Mouse (Mus musculus): ENCODE results near the gene Adamts8.

DNA sequence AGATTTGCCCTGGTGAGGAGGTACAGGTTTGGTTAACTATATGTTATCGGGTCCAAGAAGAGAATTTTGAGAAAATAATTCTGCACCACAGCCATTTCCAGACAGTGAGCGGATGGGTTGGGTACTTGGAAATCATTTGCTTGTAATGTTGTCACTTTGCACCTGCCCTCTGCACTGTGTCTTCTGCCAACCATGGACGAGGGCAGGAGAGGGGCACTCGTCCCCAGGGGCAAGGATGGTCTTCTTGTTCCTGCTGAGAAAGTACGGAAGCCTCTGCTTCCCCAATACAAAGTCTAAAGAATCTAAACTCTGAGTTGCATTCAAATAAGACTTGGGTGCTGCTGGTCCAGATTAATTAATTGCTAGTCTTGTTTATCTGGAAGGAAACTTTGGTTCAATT lies 33.4 kb upstream of the Adamts8 start:
- no peak for TF ChIP-seq CTCF (IDR thresholded peaks at IDR 0.05)
- TF ChIP-seq EP300 (IDR thresholded peaks at IDR 0.05), result no peak
